In the genomic region with DNA sequence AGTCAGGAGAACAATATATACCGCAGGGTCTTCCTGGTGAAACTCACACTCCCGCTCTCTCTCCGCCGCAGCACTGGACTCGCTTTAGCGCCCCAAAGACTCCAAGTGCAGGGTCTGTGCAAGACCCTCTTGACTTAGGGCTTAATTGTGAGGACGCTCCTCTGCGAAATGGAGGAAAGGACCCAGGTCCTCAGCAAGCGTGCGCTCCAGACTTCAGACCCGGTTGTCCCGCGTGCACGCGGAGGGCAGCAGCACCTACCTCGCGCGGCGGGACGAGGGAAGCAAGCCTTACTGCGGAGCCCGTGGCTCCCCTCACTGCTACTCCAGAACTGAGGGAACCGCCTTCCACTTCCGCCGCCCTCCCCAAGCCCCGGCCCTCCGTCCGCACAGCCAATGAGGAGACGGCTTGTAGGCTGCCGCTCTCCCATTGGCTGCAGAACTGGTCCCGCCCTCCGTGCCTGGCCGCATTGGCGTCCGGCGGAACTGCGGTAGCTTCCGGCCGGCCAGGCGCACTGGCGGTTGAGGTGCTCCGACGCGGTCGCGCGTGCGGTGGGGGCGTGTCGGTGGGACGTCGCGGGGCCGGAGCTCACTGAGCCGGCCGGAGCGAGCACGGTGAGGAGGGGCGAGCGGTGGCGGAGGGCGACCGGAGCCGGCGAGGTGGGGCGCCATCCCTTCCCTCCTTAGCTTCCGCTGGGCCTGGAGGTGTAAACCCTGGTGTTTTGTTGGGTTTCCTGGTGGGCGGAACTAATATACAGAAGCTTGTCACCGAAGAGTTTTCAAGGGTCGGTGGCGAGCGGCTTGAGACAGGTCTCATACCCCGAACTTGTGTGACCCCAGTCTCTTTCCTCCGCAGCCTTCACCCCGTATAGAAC, we compare ENCODE assay signal across 8 mouse cellular contexts. TPM values are rescaled to one million over a fixed set of nuclear protein-coding genes. Genes with fewer than 3 reads are reported as not detected.
A peak's percentile ranks its signal among the peaks of the same experiment; 100 is the strongest.
DNase-seq lines count a peak whose midpoint lies in the region; ATAC-seq lines count a peak whose summit lies in the region.

Gene Zbtb9, plus strand, starts transcription at position 465 of the 872 bp plus-strand sequence.

- DNase-seq in ES-CJ7 (ENCODE audit: low read depth, low spot score), result peak; percentile 93
- peak; percentile 93 for DNase-seq in cerebellum, adult 11 months
- peak; percentile 97 for DNase-seq in forebrain, embryonic 14.5 days (ENCODE audit: low spot score)
- peak; percentile 96 to 97 for DNase-seq in heart, postnatal 14 days
- peak; percentile 96 for DNase-seq in layer of hippocampus, adult 11-12 months (ENCODE audit: low spot score)
- peak; percentile 97 for DNase-seq in lung, adult 18-20 months
- peak; percentile 96 for DNase-seq in testis, postnatal 14 days (ENCODE audit: low spot score)

- H3K27me3 ChIP-seq in forebrain, embryonic 14.5 days (replicated peaks; ENCODE audit: control insufficient read depth, insufficient read depth, low read length), result no peaks in the 10 kb centered on the region
- no peaks in the 10 kb centered on the region for H3K27me3 ChIP-seq in neural tube, embryonic 15.5 days (replicated peaks)

- peak within 1 kb of the TSS; percentile 95 for H3K4me2 ChIP-seq in forebrain, embryonic 14.5 days (ENCODE audit: low read length)
- H3K4me2 ChIP-seq in neural tube, embryonic 15.5 days, result peak within 1 kb of the TSS; percentile 94

- peaks cover 18% of the 10 kb centered on the region for H3K4me1 ChIP-seq in forebrain, embryonic 14.5 days (ENCODE audit: control insufficient read depth, insufficient read depth, low read length)
- peaks cover 56% of the 10 kb centered on the region for H3K4me1 ChIP-seq in neural tube, embryonic 15.5 days

- intact Hi-C loops in heart, postnatal 14 days (cut with DNase I), result loop anchor here (2.0 to 10.0 kb wide), 2 partner anchors 30 to 58 kb away; partner anchors contain the start of gene Kifc5b

- H3K27ac ChIP-seq in forebrain, embryonic 14.5 days (ENCODE audit: low read depth, low read length), result peak within 1 kb of the TSS; percentile 75
- H3K27ac ChIP-seq in neural tube, embryonic 15.5 days (replicated peaks), result peak within 1 kb of the TSS; percentile 86

- peak within 1 kb of the TSS; percentile 84 for H3K9ac ChIP-seq in forebrain, embryonic 14.5 days (ENCODE audit: low read length)
- H3K9ac ChIP-seq in neural tube, embryonic 15.5 days (replicated peaks), result peak within 1 kb of the TSS; percentile 78

- no peaks in the 10 kb centered on the region for H3K9me3 ChIP-seq in forebrain, embryonic 14.5 days (replicated peaks; ENCODE audit: control insufficient read depth, low read length)
- no peaks in the 10 kb centered on the region for H3K9me3 ChIP-seq in neural tube, embryonic 15.5 days (replicated peaks)

- peaks cover 58% of the 10 kb centered on the region for H3K36me3 ChIP-seq in forebrain, embryonic 14.5 days (ENCODE audit: control insufficient read depth, insufficient read depth, low read length)
- H3K36me3 ChIP-seq in neural tube, embryonic 15.5 days, result peaks cover 45% of the 10 kb centered on the region

- peak within 1 kb of the TSS; percentile 84 for H3K4me3 ChIP-seq in forebrain, embryonic 14.5 days (ENCODE audit: low read depth, low read length)
- peak within 1 kb of the TSS; percentile 93 for H3K4me3 ChIP-seq in neural tube, embryonic 15.5 days (replicated peaks)

- peak; percentile 100 for ATAC-seq in forebrain, embryonic 14.5 days
- ATAC-seq in neural tube, embryonic 15.5 days (ENCODE audit: low FRiP score), result peak; percentile 98

- 0% methylated on average over 74 of the region's 75 CpGs for WGBS in forebrain, embryonic 14.5 days
- WGBS in neural tube, embryonic 15.5 days, result under 1% methylated on average over 74 of the region's 75 CpGs

RNA-seq across cellular contexts. Expression of gene Zbtb9, which starts in this region (rescaled TPM):
- 9.1 and 10.0 TPM in 2 replicates for polyA plus RNA-seq in forebrain, embryonic 14.5 days (2014; fragmentation: Nextera tagmentation; extraction: Ambion mirVana)
- 1 to 10 TPM; 1.7 to 3.3 TPM for total RNA-seq in heart, postnatal 14 days (2021)
- polyA plus RNA-seq in neural tube, embryonic 15.5 days (2015; fragmentation: Nextera tagmentation; extraction: Ambion mirVana), result 15.9 and 16.0 TPM in 2 replicates

Comparison
In these comparisons a context has a peak if more than half of its experiments do, and no peak if none do; other contexts are left out.
1. Peak in every context shown above with its lines: DNase-seq, ATAC-seq, H3K4me3 ChIP-seq and H3K27ac ChIP-seq.